19 mouse cellular contexts compared by ENCODE assay signal in the genomic region with DNA sequence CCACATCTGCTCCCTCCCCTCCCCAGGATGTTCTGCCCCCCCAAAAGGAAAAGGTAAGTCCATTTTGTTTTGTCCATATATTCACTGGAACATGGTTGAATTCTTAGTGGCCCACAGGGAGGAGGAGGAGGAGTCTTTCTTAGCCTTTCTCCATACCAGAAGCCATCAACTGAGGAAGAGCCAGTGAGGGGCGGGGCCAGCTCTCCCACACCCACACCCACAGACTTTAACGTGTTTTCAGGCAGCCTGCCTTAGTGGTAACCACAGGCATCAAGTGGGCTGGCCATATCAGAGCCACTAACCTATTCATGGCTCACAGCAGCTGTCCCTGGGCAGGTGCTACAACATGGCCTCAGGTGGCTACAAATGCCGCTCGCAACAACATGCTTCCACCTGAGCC. TPM values are rescaled to one million over a fixed set of nuclear protein-coding genes. Genes with fewer than 3 reads are reported as not detected.
DNase-seq lines count a peak whose midpoint lies in the region; ATAC-seq lines count a peak whose summit lies in the region.
"Had no signal": no experiment of that assay in that cellular context is flagged by ENCODE, and none has a peak within 500 bp of the region (broad histone marks: within the 10 kb centered on the region; RNA-seq: fewer than 3 reads in every experiment).

No protein-coding gene starts in this region.

- H3K27ac ChIP-seq in heart, embryonic 16.5 days (ENCODE audit: low read length), result no peak overlapping the region
- H3K27ac ChIP-seq in hindbrain, embryonic 12.5 days, result no peak overlapping the region
- H3K27ac ChIP-seq: forebrain, embryonic 15.5 days; hindbrain, embryonic 10.5 days; kidney, postnatal 0 days; liver, embryonic 13.5 days had no signal

- H3K4me3 ChIP-seq in heart, embryonic 16.5 days (ENCODE audit: low read length), result no peak overlapping the region
- H3K4me3 ChIP-seq in hindbrain, embryonic 12.5 days, result no peak overlapping the region
- H3K4me3 ChIP-seq: forebrain, embryonic 15.5 days; hindbrain, embryonic 10.5 days; liver, embryonic 13.5 days had no signal

- H3K9me3 ChIP-seq in heart, embryonic 16.5 days (replicated peaks; ENCODE audit: control insufficient read depth, low read length), result no peaks in the 10 kb centered on the region
- H3K9me3 ChIP-seq in hindbrain, embryonic 12.5 days (replicated peaks), result no peaks in the 10 kb centered on the region
- H3K9me3 ChIP-seq: forebrain, embryonic 15.5 days; hindbrain, embryonic 10.5 days; liver, embryonic 13.5 days had no signal

- no peak for ATAC-seq in heart, embryonic 16.5 days (replicated peaks; ENCODE audit: extremely low read depth, insufficient read depth, low FRiP score)
- ATAC-seq in activated CD4-positive, CD25-positive, alpha-beta regulatory T cell, adult 4 months, result peak; percentile 26
- peak; percentile 29; the same call in 1 of the 2 replicates for ATAC-seq in megakaryocyte-erythroid progenitor cell, adult 5-6 weeks (replicated peaks; ENCODE audit: low FRiP score, low TSS enrichment, poor library complexity, severe bottlenecking)
- no peak for ATAC-seq in hindbrain, embryonic 12.5 days (ENCODE audit: low FRiP score)
- ATAC-seq: forebrain, embryonic 15.5 days; intestine, embryonic 16.5 days had no signal

- no peak for DNase-seq in heart, adult 11 months
- peak; percentile 56 for DNase-seq in thymus, postnatal 0 days (ENCODE audit: low spot score)
- no peak for DNase-seq in ovary, adult 18-20 months (ENCODE audit: low spot score)
- no peak for DNase-seq in ovary, postnatal 10 days (ENCODE audit: low spot score)
- DNase-seq: cerebellum, adult 11 months; liver, embryonic 13.5 days; lung, postnatal 10 days had no signal

- no peaks in the 10 kb centered on the region for H3K36me3 ChIP-seq in heart, embryonic 16.5 days (ENCODE audit: control insufficient read depth, insufficient read depth)
- no peaks in the 10 kb centered on the region for H3K36me3 ChIP-seq in hindbrain, embryonic 12.5 days
- H3K36me3 ChIP-seq: forebrain, embryonic 15.5 days; hindbrain, embryonic 10.5 days; liver, embryonic 13.5 days had no signal

- no peak overlapping the region for H3K9ac ChIP-seq in heart, embryonic 16.5 days (ENCODE audit: low read length)
- no peak overlapping the region for H3K9ac ChIP-seq in hindbrain, embryonic 12.5 days
- H3K9ac ChIP-seq: forebrain, embryonic 15.5 days; liver, embryonic 13.5 days had no signal

- WGBS in heart, embryonic 16.5 days, result 60% methylated on average over 4 of the region's 4 CpGs
- 73% methylated on average over 4 of the region's 4 CpGs for WGBS in hindbrain, embryonic 12.5 days

- H3K4me1 ChIP-seq in heart, embryonic 16.5 days (ENCODE audit: control insufficient read depth, insufficient read depth, low read length), result peaks cover 6% of the 10 kb centered on the region
- H3K4me1 ChIP-seq in hindbrain, embryonic 12.5 days, result peaks cover 15% of the 10 kb centered on the region

- peaks cover 16% of the 10 kb centered on the region for H3K27me3 ChIP-seq in heart, embryonic 16.5 days (ENCODE audit: control insufficient read depth, insufficient read depth, low read length)
- H3K27me3 ChIP-seq in hindbrain, embryonic 12.5 days, result peaks cover 56% of the 10 kb centered on the region

- peak overlapping the region; percentile 91 for H3K4me2 ChIP-seq in heart, embryonic 16.5 days (ENCODE audit: low read depth, low read length)
- no peak overlapping the region for H3K4me2 ChIP-seq in hindbrain, embryonic 12.5 days (replicated peaks)
- H3K4me2 ChIP-seq: forebrain, embryonic 15.5 days had no signal

RNA-seq across cellular contexts. Expression of a gene that starts 0.4 kb away (rescaled TPM):
- not detected in 2 replicates for polyA plus RNA-seq in heart, embryonic 16.5 days (2015; fragmentation: Nextera tagmentation; extraction: Ambion mirVana)
- polyA plus RNA-seq in activated CD4-positive, CD25-positive, alpha-beta regulatory T cell, adult 4 months (2017; shearing (Covaris generic)), result under 1 TPM; 0.28 to 0.37 TPM
- 0.40 TPM in 1 of 2 replicates, not detected in the other for total RNA-seq in megakaryocyte-erythroid progenitor cell, adult 5-6 weeks (2014; fragmentation: Nextera tagmentation)
- total RNA-seq in megakaryocyte-erythroid progenitor cell, adult 5-6 weeks (2017), result not detected in 2 replicates
- 0.14 and 0.39 TPM in 2 replicates for polyA plus RNA-seq in thymus, postnatal 0 days (2015; fragmentation: Nextera tagmentation; extraction: Ambion mirVana)
- not detected in 2 replicates for polyA plus RNA-seq in hindbrain, embryonic 12.5 days (2016; fragmentation: Nextera tagmentation; extraction: Ambion mirVana)
- total RNA-seq: gastrocnemius, adult 8-10 months; layer of hippocampus, postnatal 14 days; left cerebral cortex, postnatal 36 days had no signal
- polyA plus RNA-seq: forebrain, embryonic 15.5 days; heart, embryonic 11.5 days; hindbrain, embryonic 10.5 days; intestine, embryonic 16.5 days; kidney, postnatal 0 days; liver, embryonic 13.5 days had no signal

RNA-seq across cellular contexts. Expression of a gene that starts 2.9 kb away (rescaled TPM):
- polyA plus RNA-seq in heart, embryonic 16.5 days (2015; fragmentation: Nextera tagmentation; extraction: Ambion mirVana), result 10.4 and 18.1 TPM in 2 replicates
- polyA plus RNA-seq in activated CD4-positive, CD25-positive, alpha-beta regulatory T cell, adult 4 months (2017; shearing (Covaris generic)), result 10 to 100 TPM; 18.6 to 38.6 TPM
- 18.4 and 29.2 TPM in 2 replicates for total RNA-seq in megakaryocyte-erythroid progenitor cell, adult 5-6 weeks (2014; fragmentation: Nextera tagmentation)
- total RNA-seq in megakaryocyte-erythroid progenitor cell, adult 5-6 weeks (2017), result 33.5 and 35.8 TPM in 2 replicates
- polyA plus RNA-seq in thymus, postnatal 0 days (2015; fragmentation: Nextera tagmentation; extraction: Ambion mirVana), result 145 and 188 TPM in 2 replicates
- polyA plus RNA-seq in hindbrain, embryonic 12.5 days (2016; fragmentation: Nextera tagmentation; extraction: Ambion mirVana), result 5.5 and 6.9 TPM in 2 replicates

RNA-seq across cellular contexts. Expression of a gene that starts 24.2 kb away (rescaled TPM):
- polyA plus RNA-seq in heart, embryonic 16.5 days (2015; fragmentation: Nextera tagmentation; extraction: Ambion mirVana), result 1.3 and 1.4 TPM in 2 replicates
- polyA plus RNA-seq in activated CD4-positive, CD25-positive, alpha-beta regulatory T cell, adult 4 months (2017; shearing (Covaris generic)), result not detected
- not detected in 2 replicates for total RNA-seq in megakaryocyte-erythroid progenitor cell, adult 5-6 weeks (2014; fragmentation: Nextera tagmentation)
- not detected in 2 replicates for total RNA-seq in megakaryocyte-erythroid progenitor cell, adult 5-6 weeks (2017)
- 0.47 and 0.50 TPM in 2 replicates for polyA plus RNA-seq in thymus, postnatal 0 days (2015; fragmentation: Nextera tagmentation; extraction: Ambion mirVana)
- polyA plus RNA-seq in hindbrain, embryonic 12.5 days (2016; fragmentation: Nextera tagmentation; extraction: Ambion mirVana), result 2.4 and 2.6 TPM in 2 replicates

Comparison
In these comparisons a context has a peak if more than half of its experiments do, and no peak if none do; other contexts are left out.
1. ATAC-seq: peak in activated CD4-positive, CD25-positive, alpha-beta regulatory T cell, adult 4 months (single experiment) and megakaryocyte-erythroid progenitor cell, adult 5-6 weeks (single experiment); none in heart, embryonic 16.5 days (single experiment) and hindbrain, embryonic 12.5 days (single experiment).